Mouse (Mus musculus) MEL (cell line): Measurements from ENCODE around the gene Rtn2. TPM values are rescaled to one million over a fixed set of nuclear protein-coding genes. Genes with fewer than 3 reads are reported as not detected.
A peak's percentile ranks its signal among the peaks of the same experiment; 100 is the strongest.

ENCODE experiments used
- DNase-seq: peaks from one replicate; pipeline ENCODE4 v3.0.0; 2011; ENCODE audit warnings: low read depth, low spot score
- H3K27ac ChIP-seq: 2 replicates; pipeline ENCODE4 v1.5.1; 2012; ENCODE audit warnings: low read depth, mild to moderate bottlenecking, control low read depth, low read length, moderate library complexity; ENCODE audit not compliant: control insufficient read depth
- H3K27me3 ChIP-seq, 2 experiments: fragments of 150-350 bp in 1 of 2; sonication (generic) in 1 of 2; 2 replicates each; pipeline ENCODE4 v1.6.1; 2012; ENCODE audit warnings: low read length in 2 of 2, mild to moderate bottlenecking in 2 of 2, improper control_type of control experiment in 1 of 2, moderate library complexity in 1 of 2; ENCODE audit not compliant: insufficient read depth in 2 of 2, control insufficient read depth in 1 of 2
- H3K36me3 ChIP-seq, 2 experiments: 2 replicates each; pipeline ENCODE4 v1.6.1; 2012 to 2014; ENCODE audit warnings: low read length in 2 of 2, improper control_type of control experiment in 1 of 2, inconsistent platforms in 1 of 2, mild to moderate bottlenecking in 1 of 2; ENCODE audit not compliant: insufficient read depth in 2 of 2, control insufficient read depth in 1 of 2
- H3K4me1 ChIP-seq, 2 experiments: fragments of 150-350 bp in 1 of 2; sonication (generic) in 1 of 2; 2 replicates each; pipeline ENCODE4 v1.6.1; 2012; ENCODE audit warnings: low read length in 2 of 2, improper control_type of control experiment in 1 of 2, mild to moderate bottlenecking in 1 of 2; ENCODE audit not compliant: insufficient read depth in 2 of 2, control insufficient read depth in 1 of 2
- H3K4me3 ChIP-seq, 2 experiments: fragments of 150-350 bp in 1 of 2; sonication (generic) in 1 of 2; 2 replicates each; pipeline ENCODE4 v1.5.1; 2012; ENCODE audit warnings: low read depth in 2 of 2, low read length in 2 of 2, mild to moderate bottlenecking in 2 of 2, moderate library complexity in 2 of 2, control low read depth in 1 of 2, improper control_type of control experiment in 1 of 2; ENCODE audit not compliant: control insufficient read depth in 1 of 2, insufficient read depth in 1 of 2
- H3K79me2 ChIP-seq: 2 replicates; pipeline ENCODE4 v1.6.1; 2012; ENCODE audit warnings: mild to moderate bottlenecking, low read length, moderate library complexity; ENCODE audit not compliant: control insufficient read depth, poor library complexity, insufficient read depth
- H3K9ac ChIP-seq: 2 replicates; pipeline ENCODE4 v1.6.1; 2012; ENCODE audit warnings: low read depth, mild to moderate bottlenecking, control low read depth, low read length, moderate library complexity; ENCODE audit not compliant: control insufficient read depth, poor library complexity, severe bottlenecking
- H3K9me3 ChIP-seq: fragments of 150-350 bp; sonication (generic); replicated peaks from 2 replicates; pipeline ENCODE4 v1.6.1; 2012; ENCODE audit warnings: mild to moderate bottlenecking, low read length, improper control_type of control experiment, moderate library complexity; ENCODE audit not compliant: insufficient read depth
- BHLHE40 ChIP-seq: IDR thresholded peaks from 2 replicates; pipeline ENCODE4 v1.6.1; 2012; ENCODE audit warnings: low read depth, mild to moderate bottlenecking, inconsistent platforms, low read length, improper control_type of control experiment, borderline replicate concordance
- CHD2 ChIP-seq: IDR thresholded peaks from 2 replicates; pipeline ENCODE4 v1.6.1; 2011; ENCODE audit warnings: low read length, improper control_type of control experiment
- CTCF ChIP-seq, 3 experiments: IDR thresholded peaks in 2 of 3; conservative IDR thresholded peaks in 1 of 3; 2 replicates each; pipeline ENCODE4 v1.5.1; 2011 to 2012; ENCODE audit warnings: low read length in 3 of 3, low read depth in 2 of 3, mild to moderate bottlenecking in 2 of 3, improper control_type of control experiment in 1 of 3, inconsistent platforms in 1 of 3, mixed read lengths in 1 of 3, moderate library complexity in 1 of 3; ENCODE audit not compliant: control insufficient read depth in 1 of 3, insufficient read depth in 1 of 3, poor library complexity in 1 of 3, severe bottlenecking in 1 of 3
- E2F4 ChIP-seq: IDR thresholded peaks from 2 replicates; pipeline ENCODE4 v1.6.1; 2011; ENCODE audit warnings: low read depth, low read length, improper control_type of control experiment, borderline replicate concordance
- ELF1 ChIP-seq: IDR thresholded peaks from 2 replicates; pipeline ENCODE4 v1.6.1; 2014; ENCODE audit warnings: low read depth, mild to moderate bottlenecking, inconsistent platforms, low read length, improper control_type of control experiment, moderate library complexity
- EP300 ChIP-seq, 2 experiments: IDR thresholded peaks; 2 replicates each; pipeline ENCODE4 v1.6.1; 2011; ENCODE audit warnings: improper control_type of control experiment in 2 of 2, low read length in 2 of 2, low read depth in 1 of 2, mild to moderate bottlenecking in 1 of 2
- ETS1 ChIP-seq: IDR thresholded peaks from 2 replicates; pipeline ENCODE4 v1.6.1; 2012; ENCODE audit warnings: low read depth, mild to moderate bottlenecking, inconsistent platforms, low read length, improper control_type of control experiment, moderate library complexity
- GABPA ChIP-seq: IDR thresholded peaks from 2 replicates; pipeline ENCODE4 v1.6.1; 2012; ENCODE audit warnings: low read depth, mild to moderate bottlenecking, inconsistent platforms, low read length, improper control_type of control experiment, moderate library complexity
- GATA1 ChIP-seq: IDR thresholded peaks from 2 replicates; pipeline ENCODE4 v1.6.1; 2011; ENCODE audit warnings: low read depth, low read length, improper control_type of control experiment
- HCFC1 ChIP-seq: IDR thresholded peaks from 2 replicates; pipeline ENCODE4 v1.6.1; 2012; ENCODE audit warnings: low read depth, mild to moderate bottlenecking, inconsistent platforms, low read length, improper control_type of control experiment, moderate library complexity
- JUND ChIP-seq: IDR thresholded peaks from 2 replicates; pipeline ENCODE4 v1.6.1; 2011; ENCODE audit warnings: low read depth, mild to moderate bottlenecking, improper control_type of control experiment, low read length
- KAT2A ChIP-seq: conservative IDR thresholded peaks from 2 replicates; pipeline ENCODE4 v1.6.1; 2012; ENCODE audit warnings: low read depth, low read length, improper control_type of control experiment, inconsistent platforms
- MAX ChIP-seq: IDR thresholded peaks from 2 replicates; pipeline ENCODE4 v1.6.1; 2011; ENCODE audit warnings: low read length, improper control_type of control experiment
- MEF2A ChIP-seq: IDR thresholded peaks from 2 replicates; pipeline ENCODE4 v1.6.1; 2014; ENCODE audit warnings: low read depth, mild to moderate bottlenecking, inconsistent platforms, low read length, improper control_type of control experiment; ENCODE audit not compliant: poor library complexity, insufficient replicate concordance, severe bottlenecking; ENCODE audit errors: extremely low read depth
- MXI1 ChIP-seq: IDR thresholded peaks from 2 replicates; pipeline ENCODE4 v1.6.1; 2011; ENCODE audit warnings: mild to moderate bottlenecking, low read depth, low read length, improper control_type of control experiment
- MYB ChIP-seq: IDR thresholded peaks from 2 replicates; pipeline ENCODE4 v1.6.1; 2011; ENCODE audit warnings: mild to moderate bottlenecking, low read depth, low read length, improper control_type of control experiment
- NELFE ChIP-seq: IDR thresholded peaks from 2 replicates; pipeline ENCODE4 v1.6.1; 2011; ENCODE audit warnings: low read depth, low read length, improper control_type of control experiment
- NRF1 ChIP-seq: IDR thresholded peaks from 2 replicates; pipeline ENCODE4 v1.6.1; 2014; ENCODE audit warnings: low read depth, mild to moderate bottlenecking, inconsistent platforms, low read length, improper control_type of control experiment, moderate library complexity; ENCODE audit not compliant: poor library complexity, insufficient read depth, severe bottlenecking
- POLR2A ChIP-seq, 2 experiments: IDR thresholded peaks; 2 replicates each; pipeline ENCODE4 v1.6.1; 2011 to 2012; ENCODE audit warnings: low read length in 2 of 2, mild to moderate bottlenecking in 2 of 2, control low read depth in 1 of 2, improper control_type of control experiment in 1 of 2, low read depth in 1 of 2, moderate library complexity in 1 of 2; ENCODE audit not compliant: control insufficient read depth in 1 of 2, insufficient read depth in 1 of 2, poor library complexity in 1 of 2
- POLR2AphosphoS2 ChIP-seq: IDR thresholded peaks from 2 replicates; pipeline ENCODE4 v1.6.1; 2011; ENCODE audit warnings: low read length, improper control_type of control experiment
- RAD21 ChIP-seq: IDR thresholded peaks from 2 replicates; pipeline ENCODE4 v1.6.1; 2011; ENCODE audit warnings: mild to moderate bottlenecking, low read depth, low read length, improper control_type of control experiment
- RCOR1 ChIP-seq: IDR thresholded peaks from 2 replicates; pipeline ENCODE4 v1.6.1; 2012; ENCODE audit warnings: low read depth, mild to moderate bottlenecking, inconsistent platforms, low read length, improper control_type of control experiment
- TAL1 ChIP-seq: IDR thresholded peaks from 2 replicates; pipeline ENCODE4 v1.6.1; 2012; ENCODE audit warnings: mild to moderate bottlenecking, inconsistent platforms, low read length, moderate library complexity, mixed read lengths
- TCF12 ChIP-seq: IDR thresholded peaks from 2 replicates; pipeline ENCODE4 v1.6.1; 2014; ENCODE audit warnings: low read depth, mild to moderate bottlenecking, inconsistent platforms, low read length, improper control_type of control experiment, moderate library complexity
- UBTF ChIP-seq: IDR thresholded peaks from 2 replicates; pipeline ENCODE4 v1.6.1; 2012; ENCODE audit warnings: low read depth, mild to moderate bottlenecking, inconsistent platforms, low read length, improper control_type of control experiment, moderate library complexity, borderline replicate concordance; ENCODE audit not compliant: insufficient read depth
- USF2 ChIP-seq, 2 experiments: IDR thresholded peaks; 2 replicates each; pipeline ENCODE4 v1.6.1; 2011 to 2012; ENCODE audit warnings: improper control_type of control experiment in 2 of 2, low read length in 2 of 2, borderline replicate concordance in 1 of 2, inconsistent platforms in 1 of 2, low read depth in 1 of 2, mild to moderate bottlenecking in 1 of 2; ENCODE audit not compliant: insufficient read depth in 1 of 2
- ZKSCAN1 ChIP-seq: IDR thresholded peaks from 2 replicates; pipeline ENCODE4 v1.6.1; 2012; ENCODE audit warnings: low read depth, mild to moderate bottlenecking, inconsistent platforms, low read length, improper control_type of control experiment, moderate library complexity
- ZMIZ1 ChIP-seq: IDR thresholded peaks from 2 replicates; pipeline ENCODE4 v1.6.1; 2012; ENCODE audit warnings: low read depth, mild to moderate bottlenecking, inconsistent platforms, low read length, improper control_type of control experiment, moderate library complexity
- polyA plus RNA-seq, 2 experiments: library from polyadenylated mRNA; stranded (reverse) in 1 of 2; unstranded in 1 of 2; fragments of >175 nt in 1 of 2; fragments of >200 nt in 1 of 2; gene quantifications; 2 replicates each; pipeline versions ENCODE4 v1.2.1 to v1.2.4; 2012; ENCODE audit warnings: low replicate concordance in 2 of 2, low read depth in 1 of 2; ENCODE audit not compliant: insufficient read length in 2 of 2, insufficient read depth in 1 of 2, missing spikeins in 1 of 2
- total RNA-seq: library from RNA; depleted of rRNA; stranded (reverse); fragments of 300-350 nt; gene quantifications from 2 replicates; pipeline ENCODE4 v1.2.3, GENCODE M21; 2012

Rtn2 gene
- total and polyA plus RNA-seq, 3 experiments, result 0.27 to 1.4 TPM; not detected in 1

DNA sequence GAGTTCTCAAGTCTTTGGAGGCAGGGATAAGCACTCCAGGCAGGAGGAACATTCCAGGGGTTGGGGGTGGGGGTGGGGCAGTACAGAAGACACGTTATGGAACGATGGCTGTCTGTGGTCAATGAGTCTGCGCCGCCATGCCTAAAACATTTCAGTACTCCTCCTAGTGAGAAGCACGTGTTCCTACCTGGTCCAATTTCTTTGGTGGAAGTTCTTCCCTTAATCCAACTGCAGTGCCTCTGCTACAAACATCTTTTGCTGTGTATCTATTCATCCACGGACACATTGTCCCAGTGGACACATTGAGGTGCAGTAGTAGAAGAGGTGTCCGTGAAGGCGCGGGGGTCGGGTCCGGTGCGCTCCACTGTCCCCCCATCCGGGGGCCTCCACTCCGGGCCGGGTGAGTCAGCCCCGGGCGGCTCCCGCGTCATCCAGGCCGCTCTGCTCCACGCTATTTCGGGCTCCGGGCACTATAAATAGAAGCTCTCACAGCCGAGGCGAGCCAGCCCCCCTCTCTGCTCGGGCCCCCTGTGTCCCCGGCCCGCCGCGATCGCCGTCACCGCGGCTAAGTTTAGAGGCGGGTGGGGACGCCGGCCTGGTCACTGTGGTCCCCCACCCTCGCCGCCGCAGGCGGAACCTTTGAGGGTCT, 59.5 kb downstream of the Rtn2 start:
- H3K27ac ChIP-seq, result no peak overlapping the region
- H3K9ac ChIP-seq, result peak overlapping the region; percentile 18; the same call in 1 of the 2 replicates
- H3K4me1 ChIP-seq, result peaks cover 2 to 18% of the 10 kb centered on the region in 2 experiments; a peak in 3 of 4 replicates
- no peaks in the 10 kb centered on the region for H3K79me2 ChIP-seq
- peaks cover 0 to 6% of the 10 kb centered on the region in 2 experiments; a peak in 2 of 4 replicates for H3K27me3 ChIP-seq
- no peak for TF ChIP-seq ZMIZ1
- no peak for TF ChIP-seq CHD2
- no peak for TF ChIP-seq ELF1
- TF ChIP-seq GABPA, result no peak
- peaks cover 0 to 5% of the 10 kb centered on the region in 2 experiments; a peak in 2 of 4 replicates for H3K36me3 ChIP-seq
- no peak for DNase-seq
- H3K9me3 ChIP-seq, result no peaks in the 10 kb centered on the region
- peak overlapping the region; percentile 18 to 36; a peak in 3 of 4 replicates for H3K4me3 ChIP-seq

GRCm38 (mm10) chr7:19342481-19343027, 60.1 kb downstream of the Rtn2 start:
- H3K36me3 ChIP-seq, result peaks cover 0 to 5% of the 10 kb centered on the region in 2 experiments; a peak in 2 of 4 replicates
- no peaks in the 10 kb centered on the region for H3K9me3 ChIP-seq
- H3K79me2 ChIP-seq, result no peaks in the 10 kb centered on the region
- no peak overlapping the region for H3K27ac ChIP-seq
- H3K4me1 ChIP-seq, result peaks cover 2 to 18% of the 10 kb centered on the region in 2 experiments; a peak in 3 of 4 replicates
- H3K9ac ChIP-seq, result peak overlapping the region; percentile 18; the same call in 1 of the 2 replicates
- peaks cover 0 to 6% of the 10 kb centered on the region in 2 experiments; a peak in 2 of 4 replicates for H3K27me3 ChIP-seq
- H3K4me3 ChIP-seq, result peak overlapping the region; percentile 18 to 36; a peak in 3 of 4 replicates
- peak; percentile 80 for DNase-seq
- TF ChIP-seq NELFE, result no peak
- no peak for TF ChIP-seq E2F4
- TF ChIP-seq USF2 (IDR thresholded peaks at IDR 0.05; ENCODE audit: borderline replicate concordance in 1 of 2, insufficient read depth in 1 of 2, low read depth in 1 of 2, low read length in 2 of 2), result no peak
- TF ChIP-seq BHLHE40, result no peak
- TF ChIP-seq GATA1, result no peak
- no peak for TF ChIP-seq POLR2A (IDR thresholded peaks at IDR 0.05; ENCODE audit: control insufficient read depth in 1 of 2, insufficient read depth in 1 of 2, low read depth in 1 of 2, low read length in 2 of 2, poor library complexity in 1 of 2)
- no peak for TF ChIP-seq ELF1
- TF ChIP-seq CTCF (IDR thresholded peaks at IDR 0.05 in 2 of 3, conservative IDR thresholded peaks at IDR 0.05 in 1 of 3; ENCODE audit: control insufficient read depth in 1 of 3, insufficient read depth in 1 of 3, low read depth in 2 of 3, low read length in 3 of 3, poor library complexity in 1 of 3, severe bottlenecking in 1 of 3), result peak; percentile 93 to 98 (median 97)
- no peak for TF ChIP-seq UBTF
- no peak for TF ChIP-seq ETS1
- no peak for TF ChIP-seq MEF2A
- TF ChIP-seq MYB, result no peak
- TF ChIP-seq POLR2AphosphoS2, result no peak
- TF ChIP-seq MAX, result no peak
- no peak for TF ChIP-seq TAL1
- no peak for TF ChIP-seq TCF12
- TF ChIP-seq EP300 (IDR thresholded peaks at IDR 0.05; ENCODE audit: low read depth in 1 of 2, low read length in 2 of 2), result no peak
- no peak for TF ChIP-seq CHD2
- peak; percentile 24; the same call in 1 of the 2 replicates for TF ChIP-seq RCOR1
- TF ChIP-seq GABPA, result no peak
- TF ChIP-seq KAT2A, result no peak
- TF ChIP-seq RAD21, result peak; percentile 85
- peak; percentile 68; the same call in 1 of the 2 replicates for TF ChIP-seq MXI1
- TF ChIP-seq ZMIZ1, result no peak
- 0 out of 2 replicates have a peak, but pooled peaks have one; percentile 37 for TF ChIP-seq HCFC1
- TF ChIP-seq ZKSCAN1, result no peak
- TF ChIP-seq JUND, result no peak
- TF ChIP-seq NRF1, result no peak
